Mouse (Mus musculus): ENCODE results near the gene Tcf12. TPM values are rescaled to one million over a fixed set of nuclear protein-coding genes. Genes with fewer than 3 reads are reported as not detected.

The Tcf12 gene
- polyA plus RNA-seq, 1 experiment from 2014 or later: 108 TPM

DNA sequence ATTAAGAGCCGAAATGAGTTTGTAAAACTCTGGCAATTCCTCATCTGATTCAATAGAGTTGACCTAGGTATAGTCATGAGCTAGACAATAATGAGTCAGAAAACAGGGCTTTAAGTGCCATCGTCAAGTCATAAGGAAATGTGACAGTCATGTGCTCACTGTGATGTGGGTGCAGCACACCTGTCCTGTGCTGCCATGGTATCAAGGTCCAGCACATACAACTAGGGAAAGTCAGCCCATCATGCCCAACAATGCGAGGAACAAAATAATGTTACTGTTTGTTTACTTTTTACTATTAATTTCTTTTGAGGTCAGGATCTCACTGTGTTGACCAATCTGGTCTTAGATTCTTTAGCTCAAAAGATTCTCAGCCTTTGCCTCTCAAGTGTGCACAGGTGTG lies 130.6 kb downstream of the Tcf12 start:
- no peak overlapping the region for H3K9ac ChIP-seq (ENCODE audit: low read depth, low read length)
- H3K4me2 ChIP-seq (replicated peaks; ENCODE audit: low read depth, low read length): no peak overlapping the region
- WGBS: 92% methylated on average over 3 of the region's 3 CpGs

DNA sequence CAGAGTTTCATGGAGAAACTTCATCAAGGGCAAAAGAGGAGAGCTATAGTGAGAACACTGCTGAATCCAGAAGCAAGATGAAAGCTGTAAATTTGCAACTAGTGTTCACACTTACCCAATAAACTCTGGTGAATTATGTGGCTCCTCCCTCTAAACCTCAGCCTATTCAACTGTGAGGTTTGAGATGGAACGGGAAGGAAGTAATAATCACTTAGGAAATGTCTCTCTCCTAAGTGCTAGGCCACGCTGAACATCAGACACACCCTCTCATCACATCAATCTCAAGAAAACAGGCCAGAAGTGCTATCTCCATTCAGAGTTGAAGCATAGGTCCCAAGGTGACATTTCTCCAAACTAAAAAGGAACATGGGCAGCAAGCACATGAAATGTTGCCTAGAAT lies 131.1 kb downstream of the Tcf12 start:
- 23% methylated on average over 2 of the region's 2 CpGs for WGBS

More for the DNA sequence above, 130.6 kb downstream of the Tcf12 start:
- Histone ChIP-seq H3K9me3 (ENCODE audit: control insufficient read depth, low read length) (no peaks in the 10 kb centered on the region), H3K36me3 (ENCODE audit: control insufficient read depth, insufficient read depth, low read length) (no peaks in the 10 kb centered on the region), H3K27me3 (ENCODE audit: control insufficient read depth, insufficient read depth, low read length) (no peaks in the 10 kb centered on the region), H3K4me3 (ENCODE audit: low read length) (no peak overlapping the region), H3K4me1 (ENCODE audit: control insufficient read depth, insufficient read depth, low read length) (peaks cover 14% of the 10 kb centered on the region), H3K27ac (ENCODE audit: low read depth, low read length) (no peak overlapping the region)
- ATAC-seq (ENCODE audit: low FRiP score, low TSS enrichment): no peak

DNA sequence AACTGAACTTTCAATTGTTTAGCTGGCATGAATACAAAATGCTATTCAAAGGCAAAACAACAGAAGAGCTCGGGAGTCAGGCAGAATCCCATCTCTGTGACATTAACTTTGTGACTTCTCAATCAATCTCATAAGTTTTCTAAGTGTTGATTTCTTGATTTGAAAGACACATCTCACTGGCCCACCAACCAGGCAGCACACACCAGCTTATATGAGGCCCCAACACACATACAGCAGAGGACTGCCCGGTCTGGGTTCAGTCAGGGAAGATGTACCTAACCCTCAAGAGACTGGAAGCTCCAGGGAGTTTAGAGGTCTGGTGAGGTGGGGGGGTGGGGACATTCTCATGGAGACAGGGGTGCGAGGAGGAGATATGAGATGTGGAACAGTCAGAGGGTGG lies 132.8 kb downstream of the Tcf12 start:
- Histone ChIP-seq H3K4me1 (ENCODE audit: control insufficient read depth, insufficient read depth, low read length) (peaks cover 29% of the 10 kb centered on the region), H3K4me3 (ENCODE audit: low read length) (no peak overlapping the region), H3K4me2 (replicated peaks; ENCODE audit: low read depth, low read length) (no peak overlapping the region), H3K9me3 (ENCODE audit: control insufficient read depth, low read length) (no peaks in the 10 kb centered on the region), H3K27ac (ENCODE audit: low read depth, low read length) (no peak overlapping the region), H3K27me3 (ENCODE audit: control insufficient read depth, insufficient read depth, low read length) (no peaks in the 10 kb centered on the region), H3K9ac (ENCODE audit: low read depth, low read length) (no peak overlapping the region), H3K36me3 (ENCODE audit: control insufficient read depth, insufficient read depth, low read length) (no peaks in the 10 kb centered on the region)
- ATAC-seq (ENCODE audit: low FRiP score, low TSS enrichment): no peak
- WGBS: 76% methylated on average over 3 of the region's 3 CpGs

More for the DNA sequence above, 131.1 kb downstream of the Tcf12 start:
- H3K9me3 ChIP-seq (ENCODE audit: control insufficient read depth, low read length): no peaks in the 10 kb centered on the region
- H3K27ac ChIP-seq (ENCODE audit: low read depth, low read length): no peak overlapping the region
- no peak overlapping the region for H3K9ac ChIP-seq (ENCODE audit: low read depth, low read length)
- peaks cover 19% of the 10 kb centered on the region for H3K4me1 ChIP-seq (ENCODE audit: control insufficient read depth, insufficient read depth, low read length)
- H3K36me3 ChIP-seq (ENCODE audit: control insufficient read depth, insufficient read depth, low read length): no peaks in the 10 kb centered on the region
- no peak overlapping the region for H3K4me2 ChIP-seq (replicated peaks; ENCODE audit: low read depth, low read length)
- no peak overlapping the region for H3K4me3 ChIP-seq (ENCODE audit: low read length)
- no peaks in the 10 kb centered on the region for H3K27me3 ChIP-seq (ENCODE audit: control insufficient read depth, insufficient read depth, low read length)
- no peak for ATAC-seq (ENCODE audit: low FRiP score, low TSS enrichment)

DNA sequence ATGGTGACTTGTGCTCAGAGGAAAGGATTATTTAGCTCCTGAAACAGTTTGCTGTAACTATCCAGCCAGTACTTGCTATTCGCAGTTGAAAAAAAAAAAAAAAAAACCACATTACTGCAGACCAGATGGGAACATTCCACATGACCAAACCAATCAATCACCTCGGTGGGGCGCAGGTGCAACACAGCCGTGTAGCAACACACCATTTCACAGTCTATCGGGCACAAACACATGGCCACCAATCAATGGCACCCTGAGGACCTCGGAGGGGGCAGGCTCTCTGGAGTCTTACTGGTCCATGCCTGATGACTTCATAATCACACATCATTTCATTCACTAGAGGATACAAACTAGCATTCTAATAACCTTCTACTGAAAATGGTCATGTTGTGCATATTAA lies 135.6 kb downstream of the Tcf12 start:
- no peak overlapping the region for H3K4me3 ChIP-seq (ENCODE audit: low read length)
- ATAC-seq (ENCODE audit: low FRiP score, low TSS enrichment): peak; percentile 72; the same call in 1 of the 2 replicates
- H3K27me3 ChIP-seq (ENCODE audit: control insufficient read depth, insufficient read depth, low read length): no peaks in the 10 kb centered on the region
- WGBS: 25% methylated on average over 6 of the region's 6 CpGs
- H3K9ac ChIP-seq (ENCODE audit: low read depth, low read length): no peak overlapping the region
- H3K36me3 ChIP-seq (ENCODE audit: control insufficient read depth, insufficient read depth, low read length): no peaks in the 10 kb centered on the region
- no peak overlapping the region for H3K4me2 ChIP-seq (replicated peaks; ENCODE audit: low read depth, low read length)
- H3K4me1 ChIP-seq (ENCODE audit: control insufficient read depth, insufficient read depth, low read length): peaks cover 26% of the 10 kb centered on the region
- H3K9me3 ChIP-seq (ENCODE audit: control insufficient read depth, low read length): no peaks in the 10 kb centered on the region
- no peak overlapping the region for H3K27ac ChIP-seq (ENCODE audit: low read depth, low read length)

DNA sequence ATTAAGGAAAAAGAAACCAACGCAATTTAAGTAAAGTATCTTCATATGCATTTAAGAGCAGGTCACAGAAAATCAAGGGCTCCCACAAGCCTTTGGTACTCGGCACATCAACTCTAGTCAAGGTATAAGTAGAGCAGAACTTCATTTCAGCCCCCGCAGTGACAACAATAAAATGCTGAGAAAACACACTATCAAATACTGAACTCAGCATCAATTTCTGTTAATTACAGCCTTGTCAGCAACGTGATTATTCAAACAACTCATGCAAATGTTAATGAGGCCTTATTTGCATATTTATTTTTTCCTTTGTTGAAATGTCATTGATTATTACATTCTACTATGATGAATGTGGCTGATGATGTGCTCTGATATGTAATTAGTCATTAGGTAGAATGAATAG lies 136.5 kb downstream of the Tcf12 start:
- Histone ChIP-seq H3K9ac (ENCODE audit: low read depth, low read length) (no peak overlapping the region), H3K27me3 (ENCODE audit: control insufficient read depth, insufficient read depth, low read length) (no peaks in the 10 kb centered on the region), H3K4me3 (ENCODE audit: low read length) (no peak overlapping the region), H3K4me2 (replicated peaks; ENCODE audit: low read depth, low read length) (no peak overlapping the region), H3K4me1 (ENCODE audit: control insufficient read depth, insufficient read depth, low read length) (peaks cover 26% of the 10 kb centered on the region), H3K27ac (ENCODE audit: low read depth, low read length) (peak overlapping the region; percentile 20; the same call in 1 of the 2 replicates), H3K9me3 (ENCODE audit: control insufficient read depth, low read length) (no peaks in the 10 kb centered on the region), H3K36me3 (ENCODE audit: control insufficient read depth, insufficient read depth, low read length) (no peaks in the 10 kb centered on the region)
- WGBS: 33% methylated on average over 4 of the region's 4 CpGs
- ATAC-seq (ENCODE audit: low FRiP score, low TSS enrichment): no peak

DNA sequence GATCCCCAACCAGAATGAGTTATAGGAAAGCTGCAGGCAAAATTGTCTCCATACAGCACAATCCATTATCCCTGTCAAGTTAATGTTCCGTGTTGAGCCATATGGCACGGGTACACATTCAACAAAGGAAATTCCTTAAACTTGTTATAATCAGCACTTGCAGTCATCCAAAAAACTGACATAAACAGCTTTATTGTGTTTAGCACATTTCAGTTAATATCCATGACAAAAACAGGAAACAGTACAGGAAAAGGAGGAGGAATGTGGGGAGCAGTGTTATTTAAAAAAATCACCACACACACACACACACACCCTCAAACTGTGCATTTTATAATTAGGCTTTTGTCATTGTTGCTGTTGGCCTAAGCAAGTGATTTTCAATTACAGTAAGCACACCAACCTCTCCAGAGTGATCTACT lies 137.1 kb downstream of the Tcf12 start:
- peak overlapping the region; percentile 20; the same call in 1 of the 2 replicates for H3K27ac ChIP-seq (ENCODE audit: low read depth, low read length)
- peak; percentile 72; the same call in 1 of the 2 replicates for ATAC-seq (ENCODE audit: low FRiP score, low TSS enrichment)
- no peaks in the 10 kb centered on the region for H3K36me3 ChIP-seq (ENCODE audit: control insufficient read depth, insufficient read depth, low read length)
- peaks cover 26% of the 10 kb centered on the region for H3K4me1 ChIP-seq (ENCODE audit: control insufficient read depth, insufficient read depth, low read length)
- H3K9me3 ChIP-seq (ENCODE audit: control insufficient read depth, low read length): no peaks in the 10 kb centered on the region
- WGBS: 0% methylated on average over 2 of the region's 2 CpGs
- no peaks in the 10 kb centered on the region for H3K27me3 ChIP-seq (ENCODE audit: control insufficient read depth, insufficient read depth, low read length)
- H3K4me2 ChIP-seq (replicated peaks; ENCODE audit: low read depth, low read length): no peak overlapping the region
- H3K9ac ChIP-seq (ENCODE audit: low read depth, low read length): no peak overlapping the region
- H3K4me3 ChIP-seq (ENCODE audit: low read length): no peak overlapping the region

DNA sequence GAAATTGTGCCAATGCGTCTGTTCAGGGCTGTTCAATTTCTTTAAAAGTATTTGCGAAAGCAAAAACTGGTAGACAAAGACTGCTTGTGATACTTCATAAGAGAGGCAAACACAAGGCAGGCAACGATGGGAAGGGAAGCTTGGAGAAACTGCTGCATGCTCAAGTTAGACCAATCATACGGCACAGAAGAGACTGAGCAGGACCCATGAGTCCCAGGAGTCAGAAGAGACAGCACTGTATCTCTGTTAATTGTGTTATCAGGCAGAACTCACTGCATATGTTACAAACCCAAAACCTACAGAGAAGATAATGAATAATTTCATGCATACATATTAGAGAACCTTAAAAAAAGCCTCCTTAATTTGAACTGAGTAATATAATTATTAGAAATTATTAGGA lies 147.6 kb downstream of the Tcf12 start:
- H3K4me3 ChIP-seq (ENCODE audit: low read length): no peak overlapping the region
- no peaks in the 10 kb centered on the region for H3K9me3 ChIP-seq (ENCODE audit: control insufficient read depth, low read length)
- H3K9ac ChIP-seq (ENCODE audit: low read depth, low read length): no peak overlapping the region
- no peaks in the 10 kb centered on the region for H3K27me3 ChIP-seq (ENCODE audit: control insufficient read depth, insufficient read depth, low read length)
- H3K4me2 ChIP-seq (replicated peaks; ENCODE audit: low read depth, low read length): no peak overlapping the region
- H3K36me3 ChIP-seq (ENCODE audit: control insufficient read depth, insufficient read depth, low read length): no peaks in the 10 kb centered on the region
- no peak for ATAC-seq (ENCODE audit: low FRiP score, low TSS enrichment)
- H3K4me1 ChIP-seq (ENCODE audit: control insufficient read depth, insufficient read depth, low read length): 0 out of 2 replicates have a peak, but pooled peaks cover 4% of the 10 kb centered on the region
- H3K27ac ChIP-seq (ENCODE audit: low read depth, low read length): no peak overlapping the region
- 91% methylated on average over 4 of the region's 4 CpGs for WGBS

DNA sequence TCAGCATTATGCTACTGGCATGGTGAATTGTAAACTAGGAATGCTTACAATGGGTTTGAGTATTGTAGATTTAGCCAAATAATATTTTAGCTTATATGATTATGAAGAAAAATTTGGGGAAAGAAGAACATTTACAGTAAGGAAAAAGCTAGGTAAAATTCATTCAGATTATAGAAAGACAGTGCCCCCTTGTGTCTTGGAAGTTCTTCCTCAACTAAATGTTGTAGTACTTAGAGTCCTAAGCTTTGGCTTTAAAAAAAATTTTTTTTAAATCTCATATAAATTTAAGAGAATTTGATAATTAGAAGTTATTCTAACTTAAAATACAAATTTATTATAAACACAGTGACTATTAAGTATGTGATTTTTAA lies 151.7 kb downstream of the Tcf12 start:
- Histone ChIP-seq H3K9me3 (ENCODE audit: control insufficient read depth, low read length) (no peaks in the 10 kb centered on the region), H3K9ac (ENCODE audit: low read depth, low read length) (no peak overlapping the region), H3K4me1 (ENCODE audit: control insufficient read depth, insufficient read depth, low read length) (0 out of 2 replicates have a peak, but pooled peaks cover 4% of the 10 kb centered on the region), H3K4me2 (replicated peaks; ENCODE audit: low read depth, low read length) (no peak overlapping the region), H3K27me3 (ENCODE audit: control insufficient read depth, insufficient read depth, low read length) (no peaks in the 10 kb centered on the region), H3K27ac (ENCODE audit: low read depth, low read length) (no peak overlapping the region), H3K4me3 (ENCODE audit: low read length) (no peak overlapping the region), H3K36me3 (ENCODE audit: control insufficient read depth, insufficient read depth, low read length) (no peaks in the 10 kb centered on the region)
- no peak for ATAC-seq (ENCODE audit: low FRiP score, low TSS enrichment)

DNA sequence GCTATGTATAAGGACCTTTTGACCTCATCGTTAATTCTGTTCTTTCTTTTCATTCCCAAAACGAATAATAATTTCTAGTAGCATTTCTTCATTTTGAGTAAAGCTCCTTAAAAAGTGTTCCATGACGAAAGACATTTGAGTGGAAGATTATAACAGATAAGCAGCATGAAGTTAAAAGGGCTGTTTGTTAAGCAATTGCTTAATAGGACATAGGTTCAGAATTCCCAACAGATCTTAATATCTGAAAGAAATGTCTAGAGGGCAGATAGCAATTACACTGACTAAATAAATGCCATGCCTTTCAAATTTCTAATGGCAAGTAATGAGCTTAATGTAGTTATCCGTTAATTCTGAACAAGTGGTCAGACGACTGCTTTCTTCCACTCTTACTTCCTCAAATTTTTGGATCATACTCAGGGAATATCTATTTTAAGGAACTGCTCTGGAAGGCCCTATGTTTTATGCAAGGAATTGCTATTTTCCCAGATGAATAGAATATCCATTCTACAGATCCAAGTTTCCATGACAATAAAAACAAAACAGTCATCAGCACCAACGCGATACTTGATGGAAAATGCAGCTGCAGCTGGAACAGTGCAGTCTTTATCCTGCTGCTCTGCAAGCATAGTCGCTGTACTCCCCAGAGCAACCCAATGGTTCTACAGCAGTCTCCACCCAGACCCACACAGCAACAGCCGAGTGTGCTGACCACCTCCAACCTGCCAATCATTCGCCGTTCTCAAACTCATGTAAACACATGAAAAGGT lies 152.2 kb downstream of the Tcf12 start:
- Histone ChIP-seq H3K9me3 (ENCODE audit: control insufficient read depth, low read length) (no peaks in the 10 kb centered on the region), H3K27me3 (ENCODE audit: control insufficient read depth, insufficient read depth, low read length) (no peaks in the 10 kb centered on the region), H3K4me1 (ENCODE audit: control insufficient read depth, insufficient read depth, low read length) (0 out of 2 replicates have a peak, but pooled peaks cover 4% of the 10 kb centered on the region), H3K27ac (ENCODE audit: low read depth, low read length) (no peak overlapping the region), H3K4me3 (ENCODE audit: low read length) (no peak overlapping the region), H3K9ac (ENCODE audit: low read depth, low read length) (no peak overlapping the region), H3K4me2 (replicated peaks; ENCODE audit: low read depth, low read length) (no peak overlapping the region), H3K36me3 (ENCODE audit: control insufficient read depth, insufficient read depth, low read length) (no peaks in the 10 kb centered on the region)
- no peak for ATAC-seq (ENCODE audit: low FRiP score, low TSS enrichment)
- 71% methylated on average over 11 of the region's 11 CpGs for WGBS

Data from kidney, embryonic 14.5 days (tissue).